ENCODE assay signal across 20 mouse cellular contexts in genomic region chr11:59800412-59800811, GRCm38 (mm10). TPM values are rescaled to one million over a fixed set of nuclear protein-coding genes. Genes with fewer than 3 reads are reported as not detected.
DNase-seq lines count a peak whose midpoint lies in the region; ATAC-seq and TF ChIP-seq lines count a peak whose summit lies in the region.
"Had no signal": no experiment of that assay in that cellular context is flagged by ENCODE, and none has a peak within 500 bp of the region (broad histone marks: within the 10 kb centered on the region; RNA-seq: fewer than 3 reads in every experiment).

No protein-coding gene starts in this region.

- no peaks in the 10 kb centered on the region for H3K27me3 ChIP-seq in kidney, adult 2 months (replicated peaks; ENCODE audit: control insufficient read depth, insufficient read depth, low read length)
- H3K27me3 ChIP-seq in midbrain, postnatal 0 days (ENCODE audit: insufficient read depth, low read length) = no peaks in the 10 kb centered on the region
- no peaks in the 10 kb centered on the region for H3K27me3 ChIP-seq in midbrain, embryonic 10.5 days (ENCODE audit: low read depth, poor library complexity, severe bottlenecking)
- H3K27me3 ChIP-seq: embryonic facial prominence, embryonic 13.5 days; limb, embryonic 12.5 days had no signal

- H3K9me3 ChIP-seq in midbrain, postnatal 0 days (ENCODE audit: low read length) = no peaks in the 10 kb centered on the region
- no peaks in the 10 kb centered on the region for H3K9me3 ChIP-seq in midbrain, embryonic 10.5 days (replicated peaks)
- H3K9me3 ChIP-seq: embryonic facial prominence, embryonic 13.5 days; limb, embryonic 12.5 days had no signal

- no peak overlapping the region for H3K9ac ChIP-seq in midbrain, postnatal 0 days (replicated peaks; ENCODE audit: low read length, poor library complexity, severe bottlenecking)
- H3K9ac ChIP-seq: embryonic facial prominence, embryonic 13.5 days; limb, embryonic 12.5 days had no signal

- TF ChIP-seq CTCF in kidney, adult 2 months (conservative IDR thresholded peaks at IDR 0.05; ENCODE audit: insufficient read depth, insufficient read length, low read depth, low read length) = 0 out of 2 replicates have a peak, but pooled peaks have one; percentile 24
- TF ChIP-seq CTCF in midbrain, postnatal 0 days (IDR thresholded peaks at IDR 0.05) = peak; percentile 26; the same call in 1 of the 2 replicates

- no peak overlapping the region for H3K4me3 ChIP-seq in kidney, adult 2 months (ENCODE audit: insufficient read depth, low read depth, low read length)
- H3K4me3 ChIP-seq in midbrain, postnatal 0 days (ENCODE audit: low read depth, low read length) = no peak overlapping the region
- H3K4me3 ChIP-seq in midbrain, embryonic 10.5 days = no peak overlapping the region
- H3K4me3 ChIP-seq: embryonic facial prominence, embryonic 13.5 days; limb, embryonic 12.5 days had no signal

- no peak for ATAC-seq in midbrain, postnatal 0 days (ENCODE audit: low FRiP score)
- ATAC-seq: forebrain, embryonic 16.5 days had no signal

- no peak for TF ChIP-seq POLR2A in kidney, adult 2 months (IDR thresholded peaks at IDR 0.05; ENCODE audit: low read depth, low read length)

- H3K4me1 ChIP-seq in kidney, adult 2 months (ENCODE audit: control insufficient read depth, insufficient read depth, low read length) = no peaks in the 10 kb centered on the region
- no peaks in the 10 kb centered on the region for H3K4me1 ChIP-seq in midbrain, postnatal 0 days (ENCODE audit: insufficient read depth, low read length)
- H3K4me1 ChIP-seq in midbrain, embryonic 10.5 days = no peaks in the 10 kb centered on the region
- H3K4me1 ChIP-seq: embryonic facial prominence, embryonic 13.5 days; limb, embryonic 12.5 days had no signal

- no peak overlapping the region for H3K4me2 ChIP-seq in midbrain, postnatal 0 days (ENCODE audit: low read depth, low read length, poor library complexity, severe bottlenecking)
- H3K4me2 ChIP-seq: embryonic facial prominence, embryonic 13.5 days; limb, embryonic 12.5 days; midbrain, embryonic 11.5 days had no signal

- peaks cover 11% of the 10 kb centered on the region for H3K36me3 ChIP-seq in kidney, adult 2 months (ENCODE audit: control insufficient read depth, insufficient read depth, low read length)
- H3K36me3 ChIP-seq in midbrain, postnatal 0 days (ENCODE audit: insufficient read depth, low read length) = peaks cover 83% of the 10 kb centered on the region
- H3K36me3 ChIP-seq in midbrain, embryonic 10.5 days = peaks cover 100% of the 10 kb centered on the region

- WGBS in kidney, adult 2 months = 96% methylated on average over 10 of the region's 10 CpGs
- WGBS in midbrain, postnatal 0 days = 96% methylated on average over 10 of the region's 10 CpGs
- WGBS in midbrain, embryonic 10.5 days = 92% methylated on average over 10 of the region's 10 CpGs

- H3K27ac ChIP-seq in kidney, adult 2 months (ENCODE audit: insufficient read depth, low read depth, low read length) = no peak overlapping the region
- no peak overlapping the region for H3K27ac ChIP-seq in midbrain, postnatal 0 days (ENCODE audit: low read depth, low read length)
- H3K27ac ChIP-seq in midbrain, embryonic 10.5 days (replicated peaks) = no peak overlapping the region
- H3K27ac ChIP-seq: embryonic facial prominence, embryonic 13.5 days; limb, embryonic 12.5 days had no signal

- no peak for DNase-seq in kidney, adult 2 months
- DNase-seq in kidney, adult 18-20 months = no peak
- no peak for DNase-seq in midbrain, postnatal 0 days (ENCODE audit: low spot score)
- DNase-seq in midbrain, embryonic 10.5 days (ENCODE audit: low spot score) = no peak
- DNase-seq in ZHBTc4 (ENCODE audit: low read depth, low spot score) = peak; percentile 75
- no peak for DNase-seq in cerebellum, postnatal 36 days
- DNase-seq in yolk sac, embryonic 10.5 days (ENCODE audit: low spot score) = no peak
- DNase-seq: cerebellum, adult 9-10 months; gastrocnemius, postnatal 36 days; kidney, postnatal 4 days; lung, adult 18-20 months; lung, postnatal 36 days; right cerebral cortex, adult 18-20 months; thymus, adult 18-20 months; thymus, postnatal 4 days had no signal

RNA-seq across cellular contexts. Expression of gene Flcn, which starts 9.4 kb away (rescaled TPM):
- 45.6 and 48.9 TPM in 2 replicates for polyA plus RNA-seq in kidney, adult 2 months (2012; rRNA removed)
- total RNA-seq in midbrain, postnatal 0 days (2014; rRNA removed) = 41.5 and 44.0 TPM in 2 replicates
- 31.0 and 34.7 TPM in 2 replicates for polyA plus RNA-seq in midbrain, postnatal 0 days (2015; fragmentation: Nextera tagmentation; extraction: Ambion mirVana)
- polyA plus RNA-seq in midbrain, embryonic 10.5 days (2016; fragmentation: Nextera tagmentation; extraction: Ambion mirVana) = 31.7 and 32.7 TPM in 2 replicates

RNA-seq across cellular contexts. Expression of gene Pld6, which starts 13.0 kb away (rescaled TPM):
- 2.6 and 3.8 TPM in 2 replicates for polyA plus RNA-seq in kidney, adult 2 months (2012; rRNA removed)
- total RNA-seq in midbrain, postnatal 0 days (2014; rRNA removed) = 18.3 and 19.0 TPM in 2 replicates
- polyA plus RNA-seq in midbrain, postnatal 0 days (2015; fragmentation: Nextera tagmentation; extraction: Ambion mirVana) = 26.2 and 32.2 TPM in 2 replicates
- 2.9 and 3.4 TPM in 2 replicates for polyA plus RNA-seq in midbrain, embryonic 10.5 days (2016; fragmentation: Nextera tagmentation; extraction: Ambion mirVana)
- total RNA-seq: gastrocnemius, postnatal 36 days; monocyte, adult 5-6 weeks had no signal

RNA-seq across cellular contexts. Expression of gene Nt5m, which starts 38.8 kb away (rescaled TPM):
- polyA plus RNA-seq in kidney, adult 2 months (2012; rRNA removed) = 36.2 and 39.3 TPM in 2 replicates
- total RNA-seq in midbrain, postnatal 0 days (2014; rRNA removed) = 72.6 and 86.9 TPM in 2 replicates
- polyA plus RNA-seq in midbrain, postnatal 0 days (2015; fragmentation: Nextera tagmentation; extraction: Ambion mirVana) = 92.2 and 99.1 TPM in 2 replicates
- 40.9 and 44.4 TPM in 2 replicates for polyA plus RNA-seq in midbrain, embryonic 10.5 days (2016; fragmentation: Nextera tagmentation; extraction: Ambion mirVana)

RNA-seq across cellular contexts. Expression of gene Cops3, which starts 39.2 kb away (rescaled TPM):
- 19.7 and 22.7 TPM in 2 replicates for polyA plus RNA-seq in kidney, adult 2 months (2012; rRNA removed)
- 94.1 and 104 TPM in 2 replicates for total RNA-seq in midbrain, postnatal 0 days (2014; rRNA removed)
- 147 and 148 TPM in 2 replicates for polyA plus RNA-seq in midbrain, postnatal 0 days (2015; fragmentation: Nextera tagmentation; extraction: Ambion mirVana)
- 249 and 250 TPM in 2 replicates for polyA plus RNA-seq in midbrain, embryonic 10.5 days (2016; fragmentation: Nextera tagmentation; extraction: Ambion mirVana)
